Mouse (Mus musculus): ENCODE data around the gene Hipk3.

The Hipk3 gene

GRCm38 (mm10) chr2:104411806-104412205, 82.4 kb downstream of the Hipk3 start:
- DNase-seq (ENCODE audit: low spot score) = no peak

DNA sequence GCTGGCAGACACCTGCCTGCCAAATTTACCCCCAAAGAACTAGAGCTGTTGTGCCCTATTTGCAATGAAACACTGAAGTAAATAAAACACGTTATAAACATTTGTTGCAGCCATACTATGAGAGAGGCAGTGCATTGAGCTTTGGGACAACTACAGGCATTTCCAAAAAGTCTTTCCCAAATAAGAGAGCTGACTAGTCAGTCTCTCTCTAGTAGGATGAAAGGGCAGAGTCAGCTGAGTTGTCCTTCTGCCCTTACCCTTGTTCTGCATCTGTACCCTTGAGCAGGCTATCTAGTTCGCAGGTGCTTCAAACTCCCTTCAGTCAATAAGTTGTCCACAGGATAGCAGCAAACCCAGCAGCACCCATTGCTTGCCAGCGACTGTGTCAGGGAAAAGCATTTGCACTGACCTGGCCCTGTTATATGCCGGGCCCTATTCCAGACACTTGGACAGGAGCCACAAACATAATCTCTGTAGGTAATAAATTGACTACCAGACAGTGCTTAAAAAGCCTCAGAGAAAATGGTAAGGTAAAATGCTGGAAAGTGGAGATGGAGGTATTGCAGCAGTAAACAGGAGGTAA, 83.2 kb downstream of the Hipk3 start, which contains the start of gene D430041D05Rik:
TSS of gene D430041D05Rik (minus strand) at position 51 of the 583 bp plus-strand sequence.
- DNase-seq (ENCODE audit: low spot score) = no peak

DNA sequence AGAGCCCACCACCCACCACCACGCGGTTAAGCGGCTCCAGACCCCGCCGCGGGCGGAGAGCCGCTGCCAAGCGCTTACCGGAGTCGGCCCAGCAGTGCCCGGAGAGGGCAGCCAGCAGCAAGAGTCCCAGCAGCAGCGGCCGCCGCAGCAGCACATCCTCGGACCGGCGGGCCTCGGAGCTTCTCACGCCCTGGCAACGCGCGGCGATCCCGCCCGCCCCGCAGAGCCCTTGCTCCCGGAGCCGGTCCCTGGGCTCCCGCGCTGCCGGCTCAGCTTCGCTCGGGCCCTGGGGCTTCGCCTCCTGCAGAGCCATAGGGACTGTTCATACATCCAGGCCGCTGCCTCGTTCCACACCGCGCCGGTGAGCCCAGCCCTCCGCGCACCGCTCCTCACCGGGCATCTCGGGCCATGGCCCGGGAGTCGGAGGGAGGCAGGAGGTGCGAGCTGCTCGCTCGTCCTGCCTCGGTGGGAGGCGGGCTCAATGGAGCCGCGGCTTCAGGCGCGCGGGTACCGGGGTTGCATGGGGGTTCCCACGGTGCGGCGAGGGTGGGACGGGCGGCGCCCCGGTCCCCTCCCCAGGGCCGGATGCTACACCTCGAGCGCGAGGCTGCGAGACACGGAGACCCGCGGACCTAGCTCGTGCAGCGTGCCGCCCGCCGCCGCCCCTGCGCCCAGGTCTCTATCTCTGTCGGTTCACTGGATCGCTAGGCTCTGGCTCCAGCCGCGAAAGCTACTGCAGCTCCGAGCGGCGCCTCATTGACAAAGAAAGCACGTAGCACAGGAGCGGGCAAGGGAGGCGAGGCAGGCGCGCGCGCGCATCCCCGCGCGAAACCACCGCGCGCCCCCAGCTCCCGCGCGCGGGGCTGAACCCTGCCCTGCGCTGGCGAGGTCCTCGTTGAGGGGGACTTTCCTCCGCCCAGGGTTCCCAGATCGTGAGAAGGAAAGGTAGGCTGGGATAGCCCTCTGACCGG, 84.1 kb downstream of the Hipk3 start:
- peak; percentile 43 for DNase-seq (ENCODE audit: low spot score)

DNA sequence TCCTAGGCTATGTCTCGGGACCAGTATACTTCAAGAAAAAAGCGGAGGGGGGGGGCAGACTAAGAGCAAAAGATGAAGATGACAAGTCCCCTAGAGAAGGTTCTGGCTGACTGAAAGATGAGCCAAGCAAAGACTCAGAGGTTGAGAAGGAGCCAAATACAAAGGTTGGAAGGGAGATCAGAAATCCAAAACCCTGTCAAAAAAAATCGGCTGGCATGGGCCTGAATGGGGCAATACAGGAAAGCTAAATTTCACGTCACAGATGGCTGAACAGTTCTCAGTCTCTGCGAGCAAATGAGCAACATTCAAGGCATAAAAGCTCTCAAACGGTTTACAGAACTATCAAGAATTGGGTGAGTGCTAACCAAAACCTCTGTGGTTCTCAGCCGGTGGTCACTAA, 85.9 kb downstream of the Hipk3 start:
- DNase-seq (ENCODE audit: low spot score) = no peak

DNA sequence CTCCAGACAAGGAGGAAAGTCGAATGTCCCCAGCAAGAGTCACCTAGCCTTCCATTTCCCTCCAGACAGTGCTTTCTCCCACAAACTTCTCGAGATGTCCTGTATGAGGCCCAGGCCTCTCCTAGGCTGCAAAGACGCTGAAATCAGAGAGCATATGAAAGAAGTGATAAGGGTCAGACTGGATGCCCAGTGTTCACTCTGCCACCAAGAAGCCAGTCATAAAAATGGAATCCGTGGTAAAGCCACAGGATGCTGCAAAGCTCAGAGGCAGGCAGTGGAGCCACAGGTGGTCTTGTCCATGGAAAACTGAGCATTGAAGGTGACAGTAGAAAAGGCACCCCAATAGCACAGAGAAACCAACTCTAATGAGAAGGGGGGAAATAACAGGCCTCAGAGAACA, 86.3 kb downstream of the Hipk3 start:
- DNase-seq (ENCODE audit: low spot score) = no peak

GRCm38 (mm10) chr2:104404036-104404435, 90.2 kb downstream of the Hipk3 start:
- no peak for DNase-seq (ENCODE audit: low spot score)

GRCm38 (mm10) chr2:104398651-104399290, 95.5 kb downstream of the Hipk3 start:
- DNase-seq (ENCODE audit: low spot score) = no peak

DNA sequence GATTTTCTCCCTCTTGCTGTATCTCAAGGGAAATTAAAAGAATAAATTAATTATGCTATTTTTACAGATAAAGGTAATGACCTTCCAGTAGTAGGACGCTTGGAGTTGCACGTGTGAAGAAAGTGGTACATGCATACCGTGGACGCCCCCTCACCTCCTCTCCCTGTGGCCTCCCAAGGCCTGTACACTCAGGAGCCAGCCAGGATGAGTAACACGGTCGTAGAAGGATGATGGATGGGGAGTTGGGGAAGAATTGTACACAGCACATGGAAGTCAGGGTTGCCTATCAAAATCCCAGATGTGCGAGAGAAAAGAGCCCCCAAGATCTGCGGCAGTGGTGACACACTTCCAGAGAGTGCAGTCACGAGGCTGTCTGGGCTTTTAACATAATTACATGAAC, 98.3 kb downstream of the Hipk3 start:
- no peak for DNase-seq (ENCODE audit: low spot score)

DNA sequence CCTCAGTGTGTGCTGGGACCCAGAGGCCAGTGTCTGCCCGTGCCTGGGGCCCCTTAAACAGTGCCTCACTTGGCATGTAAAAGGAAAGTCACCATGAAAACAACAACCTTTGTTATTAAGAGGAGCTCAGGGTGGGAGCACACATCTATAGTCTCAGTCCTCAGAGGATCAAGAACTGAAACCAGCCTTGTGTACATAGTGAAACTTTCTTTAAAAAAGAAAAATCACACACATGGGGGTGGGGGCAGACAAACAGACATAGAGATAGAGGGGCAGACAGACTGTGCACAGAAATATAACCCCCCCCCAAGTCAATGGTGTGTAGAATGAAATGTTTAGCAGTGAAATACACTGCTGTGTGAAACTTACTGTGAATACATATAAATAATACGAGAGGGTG, 99.5 kb downstream of the Hipk3 start:
- no peak for DNase-seq (ENCODE audit: low spot score)

DNA sequence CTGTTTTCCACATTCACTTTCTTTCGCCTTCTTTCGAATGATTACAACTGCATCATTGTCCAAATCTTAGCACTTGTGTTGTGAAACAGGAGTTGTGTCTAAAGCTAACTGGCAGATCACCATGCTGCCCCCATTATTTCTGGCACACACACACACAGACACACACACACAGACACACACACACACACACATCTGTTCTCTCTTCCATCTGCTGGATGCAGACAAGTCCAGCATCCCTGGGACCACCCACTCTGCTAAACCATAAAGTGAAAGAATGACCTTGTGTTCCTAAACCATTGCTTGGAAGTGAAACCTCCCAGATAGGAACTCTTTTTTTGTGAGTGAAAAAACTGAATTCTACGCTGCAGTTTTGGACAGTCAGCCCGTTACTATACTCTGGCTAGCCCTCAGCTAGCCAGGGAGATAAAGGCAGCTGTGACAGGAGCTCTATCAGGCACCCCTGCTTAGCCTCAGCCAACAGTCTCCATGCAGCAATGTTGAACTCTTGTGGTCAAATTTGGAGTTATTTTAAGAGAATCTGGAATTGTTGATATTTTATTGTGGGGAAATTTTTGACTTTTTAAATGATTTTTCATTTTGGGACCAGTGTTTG, 101.4 kb downstream of the Hipk3 start:
- DNase-seq (ENCODE audit: low spot score) = no peak

DNA sequence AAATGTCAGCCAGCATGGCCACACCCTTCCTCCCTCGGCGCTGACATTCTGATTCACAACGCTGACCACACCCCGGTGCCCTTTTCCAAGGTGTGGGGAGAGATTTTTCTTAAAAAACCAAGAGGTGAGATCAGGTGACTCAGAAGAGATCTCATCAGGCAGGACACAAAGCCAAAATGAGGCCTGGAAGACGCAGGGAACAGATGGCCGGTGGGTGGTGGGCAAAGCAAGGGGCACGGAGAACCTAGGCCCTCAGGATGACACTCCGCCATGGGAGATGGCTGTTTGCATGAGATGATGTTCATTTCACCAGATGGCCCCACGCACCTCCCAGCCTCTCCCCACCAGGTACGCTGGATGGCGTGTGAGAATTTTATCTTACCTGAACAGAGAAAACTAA, 105.0 kb downstream of the Hipk3 start:
- no peak for DNase-seq (ENCODE audit: low spot score)

- DNase-seq (ENCODE audit: low spot score) = peak; percentile 68
These were observed 108.3 kb downstream of the Hipk3 start for GRCm38 (mm10) chr2:104385941-104386340.

DNA sequence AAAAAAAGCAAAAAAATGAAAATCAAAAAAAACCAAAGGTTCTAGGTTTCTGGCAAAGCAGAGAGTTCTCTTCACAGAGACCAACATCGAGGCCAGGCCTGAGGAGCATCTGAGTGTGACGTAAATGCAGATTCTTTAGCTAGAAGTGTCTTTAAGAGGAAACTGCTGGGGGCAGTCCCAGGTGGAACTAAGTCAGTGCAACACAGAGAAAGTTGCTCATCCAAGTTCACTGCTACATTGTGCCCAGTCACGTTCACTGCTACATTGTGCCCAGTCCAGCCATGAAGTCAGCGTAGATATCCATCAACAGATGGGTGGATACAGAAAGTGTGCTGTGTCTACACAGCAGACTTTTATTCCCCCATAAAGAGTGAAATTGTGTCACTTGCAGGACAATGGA, 110.7 kb downstream of the Hipk3 start:
- no peak for DNase-seq (ENCODE audit: low spot score)

DNA sequence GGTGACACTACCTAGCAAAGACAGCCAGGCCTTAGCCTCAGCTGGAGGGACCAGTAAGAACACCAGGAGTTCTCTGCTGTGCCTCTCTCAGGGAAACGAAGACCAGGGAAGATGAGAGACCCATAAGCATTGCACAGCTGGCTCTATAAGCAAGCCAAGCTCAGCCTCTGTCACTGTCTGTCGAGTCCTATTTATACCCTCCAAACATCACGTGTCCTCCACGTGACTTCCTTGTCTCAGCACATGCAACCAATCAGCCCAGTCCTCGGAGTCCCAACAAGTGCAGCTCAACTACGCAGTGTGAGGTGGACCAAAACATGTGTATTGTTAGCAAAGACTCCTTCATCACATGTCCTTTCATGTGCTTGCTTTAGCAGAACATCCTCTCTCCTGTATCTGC, 111.4 kb downstream of the Hipk3 start:
- DNase-seq (ENCODE audit: low spot score) = no peak

- DNase-seq (ENCODE audit: low spot score) = no peak
These were observed 114.9 kb downstream of the Hipk3 start for GRCm38 (mm10) chr2:104379304-104379703.

GRCm38 (mm10) chr2:104378791-104379190, 115.5 kb downstream of the Hipk3 start:
- no peak for DNase-seq (ENCODE audit: low spot score)

DNA sequence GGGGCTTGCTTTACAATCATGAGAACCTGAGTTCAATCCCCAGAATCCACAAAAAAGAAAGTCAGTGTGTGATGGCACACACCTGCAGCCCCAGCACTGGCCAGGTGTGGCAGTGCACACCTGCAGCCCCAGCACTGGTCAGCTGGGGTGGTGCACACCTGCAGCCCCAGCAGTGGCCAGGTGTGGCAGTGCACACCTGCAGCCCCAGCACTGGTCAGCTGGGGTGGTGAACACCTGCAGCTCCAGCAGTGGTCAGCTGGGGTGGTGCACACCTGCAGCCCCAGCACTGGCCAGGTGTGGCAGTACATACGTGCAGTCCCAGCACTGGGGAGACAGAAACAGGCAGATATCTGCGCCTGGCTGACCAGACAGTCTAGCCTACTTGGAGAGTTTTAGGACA, 116.3 kb downstream of the Hipk3 start:
- no peak for DNase-seq (ENCODE audit: low spot score)
